Comparison of ENCODE assay signal across 8 mouse cellular contexts in genomic region chr4:156202462-156202893, GRCm38 (mm10). TPM values are rescaled to one million over a fixed set of nuclear protein-coding genes. Genes with fewer than 3 reads are reported as not detected.
DNase-seq lines count a peak whose midpoint lies in the region; ATAC-seq lines count a peak whose summit lies in the region.

No protein-coding gene starts in this region.

- no peak for ATAC-seq in megakaryocyte, adult 5-6 weeks (ENCODE audit: poor library complexity, severe bottlenecking)
- no peak; the same call in 1 of the 2 replicates for ATAC-seq in forebrain, embryonic 13.5 days
- ATAC-seq in limb, embryonic 13.5 days (ENCODE audit: low FRiP score, low read depth), result no peak
- ATAC-seq in neural tube, embryonic 15.5 days (ENCODE audit: low FRiP score), result no peak

- H3K4me2 ChIP-seq in forebrain, embryonic 13.5 days, result peak overlapping the region; percentile 93
- peak overlapping the region; percentile 95 for H3K4me2 ChIP-seq in limb, embryonic 13.5 days (replicated peaks)
- H3K4me2 ChIP-seq in neural tube, embryonic 15.5 days, result peak overlapping the region; percentile 87

- H3K27me3 ChIP-seq in megakaryocyte, embryonic 14.5 days (replicated peaks), result peaks cover 33% of the 10 kb centered on the region
- H3K27me3 ChIP-seq in forebrain, embryonic 13.5 days, result no peaks in the 10 kb centered on the region
- peaks cover 39% of the 10 kb centered on the region for H3K27me3 ChIP-seq in limb, embryonic 13.5 days
- H3K27me3 ChIP-seq in neural tube, embryonic 15.5 days (replicated peaks), result peaks cover 11% of the 10 kb centered on the region

- peak overlapping the region; percentile 75 for H3K9ac ChIP-seq in forebrain, embryonic 13.5 days
- H3K9ac ChIP-seq in limb, embryonic 13.5 days, result peak overlapping the region; percentile 71; the same call in 1 of the 2 replicates
- peak overlapping the region; percentile 68 for H3K9ac ChIP-seq in neural tube, embryonic 15.5 days (replicated peaks)

- DNase-seq in cerebellum, postnatal 10 days, result no peak
- DNase-seq in urinary bladder, postnatal 36 days (ENCODE audit: low spot score in 2 of 2), result no peak
- DNase-seq in right cerebral cortex, postnatal 25 days, result no peak

- H3K4me1 ChIP-seq in megakaryocyte, embryonic 14.5 days, result peaks cover 67% of the 10 kb centered on the region
- peaks cover 31% of the 10 kb centered on the region for H3K4me1 ChIP-seq in forebrain, embryonic 13.5 days
- peaks cover 18% of the 10 kb centered on the region for H3K4me1 ChIP-seq in limb, embryonic 13.5 days
- peaks cover 26% of the 10 kb centered on the region for H3K4me1 ChIP-seq in neural tube, embryonic 15.5 days

- peak overlapping the region; percentile 94 for H3K4me3 ChIP-seq in megakaryocyte, embryonic 14.5 days (replicated peaks)
- H3K4me3 ChIP-seq in forebrain, embryonic 13.5 days, result peak overlapping the region; percentile 61
- H3K4me3 ChIP-seq in limb, embryonic 13.5 days, result peak overlapping the region; percentile 55
- peak overlapping the region; percentile 52 for H3K4me3 ChIP-seq in neural tube, embryonic 15.5 days (replicated peaks)

- no peaks in the 10 kb centered on the region for H3K9me3 ChIP-seq in megakaryocyte, embryonic 14.5 days
- no peaks in the 10 kb centered on the region for H3K9me3 ChIP-seq in forebrain, embryonic 13.5 days (replicated peaks)
- no peaks in the 10 kb centered on the region for H3K9me3 ChIP-seq in limb, embryonic 13.5 days
- no peaks in the 10 kb centered on the region for H3K9me3 ChIP-seq in neural tube, embryonic 15.5 days (replicated peaks)

- H3K27ac ChIP-seq in forebrain, embryonic 13.5 days, result peak overlapping the region; percentile 31; the same call in 1 of the 2 replicates
- no peak overlapping the region for H3K27ac ChIP-seq in limb, embryonic 13.5 days
- peak overlapping the region; percentile 77 for H3K27ac ChIP-seq in neural tube, embryonic 15.5 days (replicated peaks)

- 52% methylated on average over 12 of the region's 12 CpGs for WGBS in forebrain, embryonic 13.5 days
- 39% methylated on average over 12 of the region's 12 CpGs for WGBS in limb, embryonic 13.5 days
- 50% methylated on average over 12 of the region's 12 CpGs for WGBS in neural tube, embryonic 15.5 days

- peaks cover 3% of the 10 kb centered on the region for H3K36me3 ChIP-seq in megakaryocyte, embryonic 14.5 days (replicated peaks; ENCODE audit: low read length)
- H3K36me3 ChIP-seq in forebrain, embryonic 13.5 days (ENCODE audit: poor library complexity, severe bottlenecking), result 0 out of 2 replicates have a peak, but pooled peaks cover 3% of the 10 kb centered on the region
- no peaks in the 10 kb centered on the region for H3K36me3 ChIP-seq in limb, embryonic 13.5 days
- no peaks in the 10 kb centered on the region for H3K36me3 ChIP-seq in neural tube, embryonic 15.5 days

RNA-seq across cellular contexts. Expression of gene AW011738, which starts 0.6 kb away (rescaled TPM):
- 0.89 and 3.4 TPM in 2 replicates for polyA plus RNA-seq in megakaryocyte, embryonic 14.5 days (2012; ENCODE audit: insufficient read depth, low replicate concordance)
- 0.11 and 0.42 TPM in 2 replicates for total RNA-seq in megakaryocyte, adult 5-6 weeks (2015)
- 0.49 and 0.66 TPM in 2 replicates for total RNA-seq in megakaryocyte, adult 5-6 weeks (2017)
- 6.2 and 7.6 TPM in 2 replicates for polyA plus RNA-seq in forebrain, embryonic 13.5 days (2015; fragmentation: Nextera tagmentation; extraction: Ambion mirVana)
- polyA plus RNA-seq in limb, embryonic 13.5 days (2015; fragmentation: Nextera tagmentation; extraction: Ambion mirVana), result 2.0 and 2.3 TPM in 2 replicates
- polyA plus RNA-seq in neural tube, embryonic 15.5 days (2015; fragmentation: Nextera tagmentation; extraction: Ambion mirVana), result 4.2 and 6.2 TPM in 2 replicates

RNA-seq across cellular contexts. Expression of gene Isg15, which starts 1.9 kb away (rescaled TPM):
- polyA plus RNA-seq in megakaryocyte, embryonic 14.5 days (2012; ENCODE audit: insufficient read depth, low replicate concordance), result 48.7 TPM in 1 of 2 replicates, not detected in the other
- 6.3 and 6.4 TPM in 2 replicates for total RNA-seq in megakaryocyte, adult 5-6 weeks (2015)
- 5.4 and 7.2 TPM in 2 replicates for total RNA-seq in megakaryocyte, adult 5-6 weeks (2017)
- 1.3 TPM in 2 replicates for polyA plus RNA-seq in forebrain, embryonic 13.5 days (2015; fragmentation: Nextera tagmentation; extraction: Ambion mirVana)
- polyA plus RNA-seq in limb, embryonic 13.5 days (2015; fragmentation: Nextera tagmentation; extraction: Ambion mirVana), result 1.5 and 2.4 TPM in 2 replicates
- polyA plus RNA-seq in neural tube, embryonic 15.5 days (2015; fragmentation: Nextera tagmentation; extraction: Ambion mirVana), result 3.2 and 9.7 TPM in 2 replicates

RNA-seq across cellular contexts. Expression of gene Agrn, which starts 5.2 kb away (rescaled TPM):
- polyA plus RNA-seq in megakaryocyte, embryonic 14.5 days (2012; ENCODE audit: insufficient read depth, low replicate concordance), result 0.71 and 2.3 TPM in 2 replicates
- 2.9 and 4.2 TPM in 2 replicates for total RNA-seq in megakaryocyte, adult 5-6 weeks (2015)
- 1.8 and 2.9 TPM in 2 replicates for total RNA-seq in megakaryocyte, adult 5-6 weeks (2017)
- 91.4 and 107 TPM in 2 replicates for polyA plus RNA-seq in forebrain, embryonic 13.5 days (2015; fragmentation: Nextera tagmentation; extraction: Ambion mirVana)
- polyA plus RNA-seq in limb, embryonic 13.5 days (2015; fragmentation: Nextera tagmentation; extraction: Ambion mirVana), result 69.5 and 73.9 TPM in 2 replicates
- 87.2 and 100 TPM in 2 replicates for polyA plus RNA-seq in neural tube, embryonic 15.5 days (2015; fragmentation: Nextera tagmentation; extraction: Ambion mirVana)

RNA-seq across cellular contexts. Expression of gene Perm1, which starts 13.2 kb away (rescaled TPM):
- polyA plus RNA-seq in megakaryocyte, embryonic 14.5 days (2012; ENCODE audit: insufficient read depth, low replicate concordance), result not detected in 2 replicates
- total RNA-seq in megakaryocyte, adult 5-6 weeks (2015), result 0.11 TPM in 1 of 2 replicates, not detected in the other
- not detected in 2 replicates for total RNA-seq in megakaryocyte, adult 5-6 weeks (2017)
- polyA plus RNA-seq in forebrain, embryonic 13.5 days (2015; fragmentation: Nextera tagmentation; extraction: Ambion mirVana), result 1.2 and 1.6 TPM in 2 replicates
- polyA plus RNA-seq in limb, embryonic 13.5 days (2015; fragmentation: Nextera tagmentation; extraction: Ambion mirVana), result 0.59 and 0.66 TPM in 2 replicates
- polyA plus RNA-seq in neural tube, embryonic 15.5 days (2015; fragmentation: Nextera tagmentation; extraction: Ambion mirVana), result 2.3 and 2.8 TPM in 2 replicates

RNA-seq across cellular contexts. Expression of gene Plekhn1, which starts 32.2 kb away (rescaled TPM):
- polyA plus RNA-seq in megakaryocyte, embryonic 14.5 days (2012; ENCODE audit: insufficient read depth, low replicate concordance), result 16.1 and 21.9 TPM in 2 replicates
- 8.5 and 10.5 TPM in 2 replicates for total RNA-seq in megakaryocyte, adult 5-6 weeks (2015)
- total RNA-seq in megakaryocyte, adult 5-6 weeks (2017), result 11.2 and 14.1 TPM in 2 replicates
- 22.4 and 26.2 TPM in 2 replicates for polyA plus RNA-seq in forebrain, embryonic 13.5 days (2015; fragmentation: Nextera tagmentation; extraction: Ambion mirVana)
- 24.6 and 24.9 TPM in 2 replicates for polyA plus RNA-seq in limb, embryonic 13.5 days (2015; fragmentation: Nextera tagmentation; extraction: Ambion mirVana)
- polyA plus RNA-seq in neural tube, embryonic 15.5 days (2015; fragmentation: Nextera tagmentation; extraction: Ambion mirVana), result 27.2 and 28.7 TPM in 2 replicates

Comparison
In these comparisons a context has a peak if more than half of its experiments do, and no peak if none do; other contexts are left out.
1. RNA of gene Agrn, which starts 5.2 kb away (polyA plus RNA-seq): 87.2 to 100 TPM in neural tube, embryonic 15.5 days, 91.4 to 107 TPM in forebrain, embryonic 13.5 days and 69.5 to 73.9 TPM in limb, embryonic 13.5 days; 0.71 to 2.3 TPM in megakaryocyte, embryonic 14.5 days; every median in the first group is over 10 times any median in the second.
2. Peak in every context shown above with its lines, with median percentiles within 50 percentile points of each other: H3K4me3 ChIP-seq, H3K4me2 ChIP-seq and H3K9ac ChIP-seq.